ENCODE assay signal across 9 mouse cellular contexts in genomic region chr3:134630135-134630516, GRCm38 (mm10).
DNase-seq lines count a peak whose midpoint lies in the region; ATAC-seq lines count a peak whose summit lies in the region.
"Had no signal": no experiment of that assay in that cellular context is flagged by ENCODE, and none has a peak within 500 bp of the region (broad histone marks: within the 10 kb centered on the region; RNA-seq: fewer than 3 reads in every experiment).

No protein-coding gene starts in this region.

- 46% methylated on average over 9 of the region's 9 CpGs for WGBS in midbrain, embryonic 11.5 days
- 57% methylated on average over 9 of the region's 9 CpGs for WGBS in midbrain, embryonic 10.5 days
- 43% methylated on average over 9 of the region's 9 CpGs for WGBS in intestine, embryonic 16.5 days
- WGBS in stomach, embryonic 14.5 days, result 38% methylated on average over 9 of the region's 9 CpGs

- H3K4me3 ChIP-seq in midbrain, embryonic 11.5 days (ENCODE audit: low read depth, low read length), result no peak overlapping the region
- H3K4me3 ChIP-seq in midbrain, embryonic 10.5 days, result no peak overlapping the region
- no peak overlapping the region; the same call in 1 of the 2 replicates for H3K4me3 ChIP-seq in intestine, embryonic 16.5 days (ENCODE audit: low read length)
- H3K4me3 ChIP-seq in stomach, embryonic 14.5 days (ENCODE audit: low read depth, low read length), result no peak overlapping the region

- H3K4me1 ChIP-seq in midbrain, embryonic 11.5 days (ENCODE audit: control insufficient read depth, insufficient read depth, low read length), result no peaks in the 10 kb centered on the region
- H3K4me1 ChIP-seq in midbrain, embryonic 10.5 days, result peaks cover 12% of the 10 kb centered on the region
- H3K4me1 ChIP-seq in intestine, embryonic 16.5 days (ENCODE audit: control insufficient read depth, insufficient read depth, low read length), result peaks cover 6% of the 10 kb centered on the region; the same call in 1 of the 2 replicates
- H3K4me1 ChIP-seq in stomach, embryonic 14.5 days (ENCODE audit: control insufficient read depth, insufficient read depth, low read length), result no peaks in the 10 kb centered on the region

- no peak overlapping the region for H3K27ac ChIP-seq in midbrain, embryonic 11.5 days (ENCODE audit: low read depth, low read length)
- H3K27ac ChIP-seq in midbrain, embryonic 10.5 days (replicated peaks), result no peak overlapping the region
- no peak overlapping the region for H3K27ac ChIP-seq in intestine, embryonic 16.5 days (ENCODE audit: low read length)
- H3K27ac ChIP-seq in stomach, embryonic 14.5 days (ENCODE audit: low read length), result no peak overlapping the region
- H3K27ac ChIP-seq: layer of hippocampus, adult 2 months had no signal

- H3K36me3 ChIP-seq in midbrain, embryonic 11.5 days (ENCODE audit: control insufficient read depth, insufficient read depth, low read length), result no peaks in the 10 kb centered on the region
- no peaks in the 10 kb centered on the region for H3K36me3 ChIP-seq in midbrain, embryonic 10.5 days
- H3K36me3 ChIP-seq in intestine, embryonic 16.5 days (ENCODE audit: control insufficient read depth, insufficient read depth, low read length), result no peaks in the 10 kb centered on the region
- no peaks in the 10 kb centered on the region for H3K36me3 ChIP-seq in stomach, embryonic 14.5 days (ENCODE audit: control insufficient read depth, insufficient read depth, low read length)

- no peaks in the 10 kb centered on the region for H3K27me3 ChIP-seq in midbrain, embryonic 11.5 days (ENCODE audit: control insufficient read depth, insufficient read depth, low read length)
- H3K27me3 ChIP-seq in midbrain, embryonic 10.5 days (ENCODE audit: low read depth, poor library complexity, severe bottlenecking), result no peaks in the 10 kb centered on the region
- no peaks in the 10 kb centered on the region for H3K27me3 ChIP-seq in intestine, embryonic 16.5 days (replicated peaks; ENCODE audit: control insufficient read depth, insufficient read depth, low read length)
- H3K27me3 ChIP-seq in stomach, embryonic 14.5 days (ENCODE audit: control insufficient read depth, insufficient read depth, low read length), result no peaks in the 10 kb centered on the region

- no peak for DNase-seq in frontal cortex, postnatal 25 days (ENCODE audit: low spot score in 2 of 2)
- DNase-seq in midbrain, embryonic 11.5 days (ENCODE audit: low spot score, missing footprints), result peak; percentile 90
- no peak for DNase-seq in midbrain, embryonic 10.5 days (ENCODE audit: low spot score)
- no peak for DNase-seq in urinary bladder, adult 2 months (ENCODE audit: low spot score)
- no peak for DNase-seq in urinary bladder, adult 18-20 months (ENCODE audit: low spot score in 2 of 2)

- H3K4me2 ChIP-seq in midbrain, embryonic 11.5 days, result no peak overlapping the region
- H3K4me2 ChIP-seq in intestine, embryonic 16.5 days (ENCODE audit: low read depth, low read length), result peak overlapping the region; percentile 45
- peak overlapping the region; percentile 26; the same call in 1 of the 2 replicates for H3K4me2 ChIP-seq in stomach, embryonic 14.5 days (replicated peaks; ENCODE audit: low read depth, low read length)

- peak; percentile 16; the same call in 1 of the 2 replicates for ATAC-seq in frontal cortex, adult (ENCODE audit: low TSS enrichment)
- peak; percentile 49; the same call in 1 of the 2 replicates for ATAC-seq in midbrain, embryonic 11.5 days (ENCODE audit: low FRiP score)
- ATAC-seq in intestine, embryonic 16.5 days, result no peak
- ATAC-seq in stomach, embryonic 14.5 days (ENCODE audit: insufficient number of reproducible peaks, insufficient read depth, low FRiP score, low read depth), result no peak

- no peak overlapping the region for H3K9ac ChIP-seq in midbrain, embryonic 11.5 days (ENCODE audit: low read length)
- H3K9ac ChIP-seq in intestine, embryonic 16.5 days (ENCODE audit: low read depth, low read length), result no peak overlapping the region
- H3K9ac ChIP-seq in stomach, embryonic 14.5 days (replicated peaks; ENCODE audit: low read depth, low read length), result no peak overlapping the region

- H3K9me3 ChIP-seq in midbrain, embryonic 11.5 days (ENCODE audit: control insufficient read depth, low read length), result no peaks in the 10 kb centered on the region
- no peaks in the 10 kb centered on the region for H3K9me3 ChIP-seq in midbrain, embryonic 10.5 days (replicated peaks)
- H3K9me3 ChIP-seq in intestine, embryonic 16.5 days (ENCODE audit: control insufficient read depth, low read length), result no peaks in the 10 kb centered on the region
- no peaks in the 10 kb centered on the region for H3K9me3 ChIP-seq in stomach, embryonic 14.5 days (ENCODE audit: control insufficient read depth, low read depth, low read length)

Comparison
In these comparisons a context has a peak if more than half of its experiments do, and no peak if none do; other contexts are left out.
1. ATAC-seq: peak in frontal cortex, adult (single experiment) and midbrain, embryonic 11.5 days (single experiment); none in intestine, embryonic 16.5 days (single experiment) and stomach, embryonic 14.5 days (single experiment).